Mouse (Mus musculus) liver, adult 2 months (tissue): ENCODE measurements around the gene Perm1. TPM values are rescaled to one million over a fixed set of nuclear protein-coding genes. Genes with fewer than 3 reads are reported as not detected.

Experiments
- DNase-seq: peaks from one replicate; pipeline ENCODE4 v3.0.0-alpha.2; 2011; ENCODE audit warnings: low read depth, low spot score; ENCODE audit errors: extremely low read depth
- H3K27ac ChIP-seq: fragments of 200-500 bp; replicated peaks from 2 replicates; pipeline ENCODE4 v1.5.1; 2012; ENCODE audit warnings: low read depth, mild to moderate bottlenecking, control low read depth, inconsistent platforms, low read length; ENCODE audit not compliant: insufficient read depth
- H3K27me3 ChIP-seq: fragments of 200-500 bp; 2 replicates; pipeline ENCODE4 v1.6.1; 2012; ENCODE audit warnings: mild to moderate bottlenecking, moderate library complexity, low read length, inconsistent platforms; ENCODE audit not compliant: control insufficient read depth, insufficient read depth
- H3K36me3 ChIP-seq: fragments of 200-500 bp; 2 replicates; pipeline ENCODE4 v1.6.1; 2012; ENCODE audit warnings: low read length, inconsistent platforms; ENCODE audit not compliant: control insufficient read depth, insufficient read depth
- H3K4me1 ChIP-seq: fragments of 200-500 bp; 2 replicates; pipeline ENCODE4 v1.6.1; 2011; ENCODE audit warnings: low read length; ENCODE audit not compliant: control insufficient read depth, insufficient read depth
- H3K4me3 ChIP-seq: fragments of 200-500 bp; 2 replicates; pipeline ENCODE4 v1.5.1; 2011; ENCODE audit warnings: low read depth, mild to moderate bottlenecking, control low read depth, low read length, moderate library complexity; ENCODE audit not compliant: insufficient read depth
- H3K79me2 ChIP-seq: fragments of 200-500 bp; 2 replicates; pipeline ENCODE4 v1.6.1; 2012; ENCODE audit warnings: inconsistent platforms, mild to moderate bottlenecking, low read length, moderate library complexity; ENCODE audit not compliant: control insufficient read depth, insufficient read depth
- H3K9ac ChIP-seq: fragments of 200-500 bp; 2 replicates; pipeline ENCODE4 v1.6.1; 2012; ENCODE audit warnings: low read depth, mild to moderate bottlenecking, control low read depth, inconsistent platforms, low read length
- CTCF ChIP-seq: fragments of 200-500 bp; IDR thresholded peaks from 2 replicates; pipeline ENCODE4 v1.5.1; 2011; ENCODE audit warnings: low read depth, low read length, control low read depth
- POLR2A ChIP-seq: fragments of 200-500 bp; IDR thresholded peaks from 2 replicates; pipeline ENCODE4 v1.6.1; 2011; ENCODE audit warnings: low read length, control low read depth; ENCODE audit not compliant: insufficient read depth; ENCODE audit errors: extremely low read depth
- WGBS: fragments of 180-500 bp; shearing (Covaris S2); methylation state at CpG from one replicate; pipeline ENCODE4 v1.1.7; 2018; 5-methylcytosine and 5-hydroxymethylcytosine counted together
- polyA plus RNA-seq: library from polyadenylated mRNA; depleted of rRNA; stranded (reverse); fragments of >200 nt; gene quantifications from 2 replicates; pipeline ENCODE4 v1.2.3, GENCODE M21; 2012
- total RNA-seq: library from RNA; depleted of rRNA; stranded (reverse); fragments of >200 nt; gene quantifications from 2 replicates; pipeline ENCODE4 v1.2.3, GENCODE M21; 2014

Gene Perm1
- total and polyA plus RNA-seq, 2 experiments: 0.04 to 0.09 TPM

DNA sequence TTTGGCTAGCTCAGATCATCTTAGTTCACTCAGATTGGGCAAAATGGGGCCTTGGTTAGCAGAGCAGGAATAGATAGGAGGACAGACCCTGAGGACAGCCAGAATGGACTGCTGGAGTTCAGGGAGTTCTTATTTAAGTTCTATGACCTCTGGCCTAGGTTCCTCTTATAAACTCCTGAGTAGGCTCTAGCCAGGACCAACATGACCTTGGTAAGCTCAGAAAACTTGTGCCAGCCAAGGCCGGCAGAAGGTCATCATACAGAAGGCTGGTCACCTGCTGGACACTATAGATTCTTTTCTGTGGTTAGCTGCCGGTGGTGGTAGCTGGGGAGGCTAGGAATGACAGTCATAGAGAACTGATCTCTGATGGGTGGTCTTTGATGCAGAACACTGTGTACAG lies 528 bp downstream of the Perm1 start:
- Histone ChIP-seq H3K4me3 (no peak overlapping the region), H3K27me3 (no peaks in the 10 kb centered on the region; the same call in 1 of the 2 replicates), H3K9ac (no peak overlapping the region), H3K79me2 (no peaks in the 10 kb centered on the region), H3K4me1 (no peaks in the 10 kb centered on the region), H3K36me3 (no peaks in the 10 kb centered on the region), H3K27ac (no peak overlapping the region)
- no peak for DNase-seq
- 77% methylated on average over 2 of the region's 2 CpGs for WGBS
- TF ChIP-seq POLR2A: no peak

DNA sequence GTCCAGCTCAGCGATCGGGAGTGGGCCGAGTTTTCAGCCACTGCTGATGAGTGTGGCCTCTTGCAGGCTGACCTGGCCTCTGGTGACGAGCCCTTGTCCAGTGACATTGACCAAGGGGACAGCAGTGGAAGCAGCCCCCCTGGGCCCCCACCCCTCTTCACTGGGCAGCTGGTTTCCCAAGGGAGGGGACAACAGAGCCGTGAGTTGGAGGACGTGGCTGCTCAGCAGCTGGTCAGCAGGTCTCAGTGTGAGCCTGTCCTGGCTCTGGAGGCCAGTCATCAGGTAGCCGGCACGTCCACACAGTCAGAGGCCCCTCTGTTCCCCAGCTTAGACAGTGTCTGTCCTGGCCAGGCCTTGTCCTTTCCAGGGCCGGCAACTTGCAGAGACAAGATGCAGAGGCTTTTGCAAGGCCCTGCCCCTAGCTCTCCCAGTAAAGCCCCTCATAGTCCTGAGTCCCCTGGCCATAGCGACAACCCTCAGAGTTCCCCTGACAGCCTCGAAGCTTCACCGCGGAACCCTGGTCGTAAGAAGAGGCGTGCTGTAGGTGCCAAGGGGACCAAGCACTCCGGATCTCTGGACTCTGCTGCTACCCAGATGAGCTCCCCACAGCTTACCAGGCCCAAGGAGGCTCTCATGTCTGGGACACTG lies 1.5 kb downstream of the Perm1 start:
- Histone ChIP-seq H3K4me1 (no peaks in the 10 kb centered on the region), H3K9ac (no peak overlapping the region), H3K27me3 (no peaks in the 10 kb centered on the region; the same call in 1 of the 2 replicates), H3K4me3 (no peak overlapping the region), H3K27ac (no peak overlapping the region), H3K79me2 (no peaks in the 10 kb centered on the region), H3K36me3 (no peaks in the 10 kb centered on the region)
- no peak for TF ChIP-seq CTCF
- 91% methylated on average over 16 of the region's 16 CpGs for WGBS
- no peak for DNase-seq

DNA sequence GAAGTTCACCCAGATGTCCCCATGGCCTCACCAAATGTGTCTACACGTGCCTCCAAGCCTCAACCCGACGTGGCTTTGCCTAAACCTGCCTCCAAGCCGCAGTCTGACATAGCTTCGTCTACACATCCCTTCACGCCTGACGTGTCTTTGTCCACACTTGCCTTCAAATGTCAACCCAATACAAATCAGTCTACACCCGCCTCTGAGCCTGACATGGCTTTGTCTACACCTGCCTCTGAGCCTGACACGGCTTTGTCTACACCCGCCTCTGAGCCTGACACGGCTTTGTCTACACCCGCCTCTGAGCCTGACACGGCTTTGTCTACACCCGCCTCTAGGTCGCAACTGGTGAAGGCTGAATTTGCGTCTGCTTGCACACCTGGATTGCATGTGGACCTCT lies 2.2 kb downstream of the Perm1 start:
- H3K27ac ChIP-seq: no peak overlapping the region
- no peaks in the 10 kb centered on the region; the same call in 1 of the 2 replicates for H3K27me3 ChIP-seq
- no peaks in the 10 kb centered on the region for H3K36me3 ChIP-seq
- no peak overlapping the region for H3K4me3 ChIP-seq
- H3K4me1 ChIP-seq: no peaks in the 10 kb centered on the region
- no peak for DNase-seq
- TF ChIP-seq POLR2A (no peak), CTCF (no peak)
- H3K79me2 ChIP-seq: no peaks in the 10 kb centered on the region
- no peak overlapping the region for H3K9ac ChIP-seq
- WGBS: 85% methylated on average over 16 of the region's 16 CpGs

DNA sequence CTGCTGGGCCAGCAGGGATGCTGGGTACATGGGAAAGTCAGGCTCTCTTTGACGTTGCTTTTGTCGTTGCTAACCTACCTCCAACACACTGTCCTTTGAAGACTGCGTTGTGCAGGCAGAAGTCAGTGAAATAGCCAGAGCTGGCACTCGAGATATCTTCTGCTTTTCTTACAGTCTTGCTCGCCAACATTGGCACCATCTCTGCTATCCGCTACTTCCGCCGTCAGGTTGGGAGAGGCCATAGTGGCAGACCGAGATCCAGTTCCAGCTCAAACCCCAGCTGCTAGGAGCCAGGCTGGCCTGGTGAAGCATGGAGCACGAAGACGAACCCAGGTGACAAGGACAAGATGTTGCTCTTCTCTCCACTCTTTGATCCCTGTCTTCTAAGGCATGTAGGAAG lies 4.3 kb downstream of the Perm1 start:
- Histone ChIP-seq H3K79me2 (no peaks in the 10 kb centered on the region), H3K27me3 (no peaks in the 10 kb centered on the region; the same call in 1 of the 2 replicates), H3K9ac (no peak overlapping the region), H3K4me1 (no peaks in the 10 kb centered on the region), H3K27ac (no peak overlapping the region), H3K4me3 (no peak overlapping the region), H3K36me3 (no peaks in the 10 kb centered on the region)
- TF ChIP-seq CTCF: no peak
- no peak for TF ChIP-seq POLR2A
- WGBS: 90% methylated on average over 11 of the region's 11 CpGs
- no peak for DNase-seq

DNA sequence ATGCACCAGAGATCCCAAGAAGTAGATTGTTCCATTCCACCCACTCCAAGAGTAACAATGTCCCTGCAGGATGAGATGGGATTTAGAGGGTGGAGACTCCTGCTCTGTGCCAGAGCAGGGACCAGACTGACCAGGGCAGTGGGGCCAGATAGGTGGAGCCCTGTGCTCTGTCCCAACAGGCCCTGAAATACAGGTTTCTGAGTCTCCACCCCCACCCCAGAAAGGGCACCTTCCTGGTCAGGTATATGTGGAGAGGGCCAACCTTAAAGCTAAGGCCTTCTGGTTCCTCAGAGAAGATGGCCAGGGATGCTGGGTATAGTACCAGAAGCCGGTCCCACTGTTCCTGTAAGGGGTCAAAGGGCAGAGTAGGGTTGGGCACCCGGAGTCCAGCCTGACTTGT lies 8.6 kb downstream of the Perm1 start:
- Histone ChIP-seq H3K4me3 (no peak overlapping the region), H3K27ac (no peak overlapping the region), H3K9ac (no peak overlapping the region), H3K36me3 (no peaks in the 10 kb centered on the region), H3K4me1 (no peaks in the 10 kb centered on the region), H3K27me3 (no peaks in the 10 kb centered on the region), H3K79me2 (no peaks in the 10 kb centered on the region)
- TF ChIP-seq CTCF (no peak), POLR2A (no peak)
- WGBS: 74% methylated on average over 2 of the region's 2 CpGs
- DNase-seq: no peak

DNA sequence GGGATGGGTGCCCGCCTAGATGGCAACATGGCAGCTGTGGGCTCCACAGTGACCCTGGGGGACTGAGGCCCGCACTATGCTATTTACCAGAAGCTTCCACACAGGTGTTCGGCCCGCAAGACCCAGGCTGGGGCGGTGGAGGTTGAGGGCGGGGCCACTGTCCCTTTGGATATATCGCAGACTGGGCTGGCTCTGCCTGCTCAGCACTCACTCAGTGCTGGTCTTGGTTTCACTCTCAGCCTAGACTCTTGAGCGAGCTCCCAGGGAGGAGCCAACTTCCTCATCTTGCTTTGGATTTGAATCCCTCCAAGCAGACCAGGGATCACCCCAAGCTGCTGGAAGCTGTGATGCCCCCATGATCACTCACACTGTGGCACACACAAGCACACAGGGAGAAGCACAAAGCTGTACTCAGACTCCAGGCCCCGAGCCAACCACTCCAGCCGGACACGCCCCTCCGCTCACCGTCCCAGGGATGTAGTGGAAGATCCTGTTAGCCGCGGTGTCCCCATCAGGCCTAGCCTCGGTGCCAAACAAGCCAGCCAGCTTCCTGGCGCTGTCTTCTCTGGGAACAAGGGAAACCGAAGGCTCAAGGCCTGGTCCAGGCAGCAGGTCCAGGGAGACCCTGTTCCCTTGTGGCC lies 12.2 kb downstream of the Perm1 start:
- WGBS: 50% methylated on average over 18 of the region's 18 CpGs

More for the DNA sequence above, 12.2 kb downstream of the Perm1 start:
- Histone ChIP-seq H3K4me1 (no peaks in the 10 kb centered on the region), H3K27ac (no peak overlapping the region), H3K27me3 (no peaks in the 10 kb centered on the region), H3K36me3 (no peaks in the 10 kb centered on the region), H3K4me3 (peak overlapping the region; percentile 2; the same call in 1 of the 2 replicates), H3K9ac (no peak overlapping the region), H3K79me2 (no peaks in the 10 kb centered on the region)
- TF ChIP-seq POLR2A (no peak), CTCF (no peak)
- no peak for DNase-seq
